Mouse (Mus musculus) stomach, embryonic 15.5 days (tissue): ENCODE data around the gene Kcnj14. TPM values are rescaled to one million over a fixed set of nuclear protein-coding genes. Genes with fewer than 3 reads are reported as not detected.
A peak's percentile ranks its signal among the peaks of the same experiment; 100 is the strongest.

ENCODE experiments used
- ATAC-seq: fragments of 200-750 bp; cut with Nextera tagmentation; 2 replicates; pipeline ENCODE4 v1.8.0; 2017; ENCODE audit warnings: low read depth, moderate number of reproducible peaks, moderate TSS enrichment; ENCODE audit not compliant: insufficient read depth, low FRiP score
- H3K27ac ChIP-seq: fragments of 300-500 bp; sonication (generic); 2 replicates; pipeline ENCODE4 v1.5.1; 2015; ENCODE audit warnings: mild to moderate bottlenecking, inconsistent platforms
- H3K27me3 ChIP-seq: fragments of 300-500 bp; sonication (generic); replicated peaks from 2 replicates; pipeline ENCODE4 v1.6.1; 2015; ENCODE audit warnings: inconsistent platforms
- H3K36me3 ChIP-seq: fragments of 300-500 bp; sonication (generic); 2 replicates; pipeline ENCODE4 v1.6.1; 2015; ENCODE audit warnings: inconsistent platforms
- H3K4me1 ChIP-seq: fragments of 300-500 bp; sonication (generic); 2 replicates; pipeline ENCODE4 v1.6.1; 2015; ENCODE audit warnings: inconsistent platforms
- H3K4me2 ChIP-seq: fragments of 300-500 bp; sonication (generic); 2 replicates; pipeline ENCODE4 v1.6.1; 2015; ENCODE audit warnings: mild to moderate bottlenecking, inconsistent platforms
- H3K4me3 ChIP-seq: fragments of 300-500 bp; sonication (generic); replicated peaks from 2 replicates; pipeline ENCODE4 v1.5.1; 2015; ENCODE audit warnings: inconsistent platforms
- H3K9ac ChIP-seq: fragments of 300-500 bp; sonication (generic); 2 replicates; pipeline ENCODE4 v1.6.1; 2015; ENCODE audit warnings: inconsistent platforms
- H3K9me3 ChIP-seq: fragments of 300-500 bp; sonication (generic); 2 replicates; pipeline ENCODE4 v1.6.1; 2016; ENCODE audit warnings: inconsistent platforms
- WGBS: fragments of 180-500 bp; shearing (Covaris S2); methylation state at CpG from one replicate; pipeline ENCODE4 v1.1.7; 2015; 5-methylcytosine and 5-hydroxymethylcytosine counted together
- polyA plus RNA-seq: library from polyadenylated mRNA; unstranded; fragments of >200 nt; fragmentation: Nextera tagmentation; extraction: Ambion mirVana; gene quantifications from 2 replicates; pipeline ENCODE4 v1.2.1, GENCODE M21; 2015

Kcnj14 gene
- polyA plus RNA-seq, 1 experiment from 2014 or later = 1.0 TPM

GRCm38 (mm10) chr7:45793240-45793639 is 31.3 kb downstream of the Kcnj14 start:
- Histone ChIP-seq H3K9ac (no peak overlapping the region), H3K4me3 (no peak overlapping the region), H3K27me3 (no peaks in the 10 kb centered on the region), H3K36me3 (0 out of 2 replicates have a peak, but pooled peaks cover 3% of the 10 kb centered on the region), H3K4me1 (peaks cover 7% of the 10 kb centered on the region), H3K27ac (no peak overlapping the region), H3K9me3 (no peaks in the 10 kb centered on the region), H3K4me2 (no peak overlapping the region)
- ATAC-seq = no peak
- WGBS = 83% methylated on average over 20 of the region's 24 CpGs

GRCm38 (mm10) chr7:45791756-45792490 is 32.7 kb downstream of the Kcnj14 start:
- H3K9me3 ChIP-seq = no peaks in the 10 kb centered on the region
- peaks cover 1% of the 10 kb centered on the region; the same call in 1 of the 2 replicates for H3K4me1 ChIP-seq
- 76% methylated on average over 17 of the region's 17 CpGs for WGBS
- no peak overlapping the region for H3K9ac ChIP-seq
- ATAC-seq = no peak
- H3K27me3 ChIP-seq = no peaks in the 10 kb centered on the region
- 0 out of 2 replicates have a peak, but pooled peaks cover 3% of the 10 kb centered on the region for H3K36me3 ChIP-seq
- H3K4me2 ChIP-seq = no peak overlapping the region
- H3K27ac ChIP-seq = no peak overlapping the region
- H3K4me3 ChIP-seq = no peak overlapping the region

GRCm38 (mm10) chr7:45790721-45791120 is 33.9 kb downstream of the Kcnj14 start:
- Histone ChIP-seq H3K4me2 (no peak overlapping the region), H3K36me3 (0 out of 2 replicates have a peak, but pooled peaks cover 3% of the 10 kb centered on the region)

GRCm38 (mm10) chr7:45787642-45788041 is 36.9 kb downstream of the Kcnj14 start:
- Histone ChIP-seq H3K27me3 (peaks cover 8% of the 10 kb centered on the region), H3K4me2 (no peak overlapping the region), H3K9ac (no peak overlapping the region), H3K4me3 (no peak overlapping the region), H3K36me3 (0 out of 2 replicates have a peak, but pooled peaks cover under 1% of the 10 kb centered on the region), H3K4me1 (peaks cover 33% of the 10 kb centered on the region), H3K27ac (no peak overlapping the region), H3K9me3 (no peaks in the 10 kb centered on the region)
- ATAC-seq = no peak
- WGBS = 82% methylated on average over 22 of the region's 22 CpGs

More at GRCm38 (mm10) chr7:45790721-45791120, 33.9 kb downstream of the Kcnj14 start:
- H3K9me3 ChIP-seq = no peaks in the 10 kb centered on the region
- WGBS = 59% methylated on average over 6 of the region's 6 CpGs
- H3K27ac ChIP-seq = no peak overlapping the region
- no peaks in the 10 kb centered on the region for H3K27me3 ChIP-seq
- H3K4me1 ChIP-seq = peaks cover 13% of the 10 kb centered on the region
- H3K4me3 ChIP-seq = no peak overlapping the region
- no peak overlapping the region for H3K9ac ChIP-seq
- no peak for ATAC-seq

GRCm38 (mm10) chr7:45786661-45787413 is 37.7 kb downstream of the Kcnj14 start:
- H3K4me2 ChIP-seq = peak overlapping the region; percentile 88
- no peak overlapping the region for H3K27ac ChIP-seq
- 14% methylated on average over 17 of the region's 17 CpGs for WGBS
- H3K9ac ChIP-seq = 0 out of 2 replicates have a peak overlapping the region, but pooled peaks have one; percentile 2
- H3K27me3 ChIP-seq = peaks cover 8% of the 10 kb centered on the region
- peak overlapping the region; percentile 51 for H3K4me3 ChIP-seq
- no peaks in the 10 kb centered on the region for H3K9me3 ChIP-seq
- H3K4me1 ChIP-seq = peaks cover 33% of the 10 kb centered on the region
- ATAC-seq = no peak
- no peaks in the 10 kb centered on the region for H3K36me3 ChIP-seq

- H3K27ac ChIP-seq = no peak overlapping the region
- peak overlapping the region; percentile 51 for H3K4me3 ChIP-seq
- H3K36me3 ChIP-seq = no peaks in the 10 kb centered on the region
- H3K9me3 ChIP-seq = no peaks in the 10 kb centered on the region
- H3K27me3 ChIP-seq = peaks cover 8% of the 10 kb centered on the region
- H3K9ac ChIP-seq = 0 out of 2 replicates have a peak overlapping the region, but pooled peaks have one; percentile 2
- H3K4me2 ChIP-seq = peak overlapping the region; percentile 88
- H3K4me1 ChIP-seq = peaks cover 33% of the 10 kb centered on the region
- under 1% methylated on average over 14 of the region's 14 CpGs for WGBS
- ATAC-seq = 0 out of 2 replicates have a peak, but pooled peaks have one; percentile 8
Observed at GRCm38 (mm10) chr7:45786136-45786578, 38.4 kb downstream of the Kcnj14 start.

GRCm38 (mm10) chr7:45785388-45786135 is 39.0 kb downstream of the Kcnj14 start:
- Histone ChIP-seq H3K27ac (0 out of 2 replicates have a peak overlapping the region, but pooled peaks have one; percentile 9), H3K36me3 (no peaks in the 10 kb centered on the region), H3K4me1 (peaks cover 33% of the 10 kb centered on the region), H3K9me3 (no peaks in the 10 kb centered on the region), H3K27me3 (peaks cover 8% of the 10 kb centered on the region), H3K4me2 (peak overlapping the region; percentile 88), H3K9ac (peak overlapping the region; percentile 6), H3K4me3 (peak overlapping the region; percentile 51)
- ATAC-seq = peak; percentile 38; the same call in 1 of the 2 replicates
- WGBS = under 1% methylated on average over 40 of the region's 42 CpGs

GRCm38 (mm10) chr7:45784524-45785372 is 39.8 kb downstream of the Kcnj14 start, which contains the start of gene Sult2b1:
TSS of gene Sult2b1 (minus strand) at chr7:45784669.
- Histone ChIP-seq H3K27ac (0 out of 2 replicates have a peak within 1 kb of the TSS, but pooled peaks have one; percentile 9), H3K9me3 (no peaks in the 10 kb centered on the region), H3K4me1 (peaks cover 33% of the 10 kb centered on the region), H3K9ac (peak within 1 kb of the TSS; percentile 23), H3K27me3 (peaks cover 8% of the 10 kb centered on the region), H3K4me3 (peak within 1 kb of the TSS; percentile 62), H3K36me3 (no peaks in the 10 kb centered on the region), H3K4me2 (peak within 1 kb of the TSS; percentile 88)
- WGBS = 23% methylated on average over 20 of the region's 20 CpGs
- peak; percentile 41; the same call in 1 of the 2 replicates for ATAC-seq

- WGBS = under 1% methylated on average over 38 of the region's 38 CpGs
- peak; percentile 59 for ATAC-seq
- Histone ChIP-seq H3K9ac (peak within 1 kb of the TSS; percentile 23; the same call in 1 of the 2 replicates), H3K9me3 (no peaks in the 10 kb centered on the region), H3K27me3 (peaks cover 8% of the 10 kb centered on the region), H3K4me2 (peak within 1 kb of the TSS; percentile 88), H3K27ac (no peak within 1 kb of the TSS), H3K4me1 (peaks cover 36% of the 10 kb centered on the region), H3K4me3 (peak within 1 kb of the TSS; percentile 62), H3K36me3 (no peaks in the 10 kb centered on the region)
Observed at GRCm38 (mm10) chr7:45783511-45784091, 41.0 kb downstream of the Kcnj14 start, which contains the start of gene Lmtk3. TSS of gene Lmtk3 (plus strand) at chr7:45783738.

GRCm38 (mm10) chr7:45782271-45782670 is 42.3 kb downstream of the Kcnj14 start:
- Histone ChIP-seq H3K27me3 (peaks cover 8% of the 10 kb centered on the region), H3K9ac (no peak overlapping the region), H3K4me3 (no peak overlapping the region), H3K9me3 (no peaks in the 10 kb centered on the region), H3K36me3 (no peaks in the 10 kb centered on the region), H3K4me2 (no peak overlapping the region), H3K27ac (no peak overlapping the region), H3K4me1 (peaks cover 36% of the 10 kb centered on the region)
- WGBS = 57% methylated on average over 4 of the region's 4 CpGs
- ATAC-seq = no peak
